Mouse (Mus musculus): ENCODE data around the gene Uimc1. TPM values are rescaled to one million over a fixed set of nuclear protein-coding genes. Genes with fewer than 3 reads are reported as not detected.

Uimc1 gene
- polyA plus RNA-seq, 1 experiment from 2014 or later: 22.0 TPM

Other genes starting within 250 kb of the Uimc1 start
- gene Unc5a, start 150.9 kb downstream of the Uimc1 start, polyA plus RNA-seq (2015; fragmentation: Nextera tagmentation; extraction: Ambion mirVana): 1.5 and 1.7 TPM in 2 replicates
- gene Hk3, start 78.9 kb downstream of the Uimc1 start, polyA plus RNA-seq (2015; fragmentation: Nextera tagmentation; extraction: Ambion mirVana): 0.59 and 0.72 TPM in 2 replicates
- 19.1 and 20.6 TPM in 2 replicates for gene Zfp346, start 5.0 kb upstream of the Uimc1 start, polyA plus RNA-seq (2015; fragmentation: Nextera tagmentation; extraction: Ambion mirVana)
- not detected in 2 replicates for gene Gm17617, start 33.2 kb upstream of the Uimc1 start, polyA plus RNA-seq (2015; fragmentation: Nextera tagmentation; extraction: Ambion mirVana)
- 0.80 and 2.6 TPM in 2 replicates for gene Fgfr4, start 52.3 kb upstream of the Uimc1 start, polyA plus RNA-seq (2015; fragmentation: Nextera tagmentation; extraction: Ambion mirVana)
- gene Nsd1, start 109.5 kb upstream of the Uimc1 start, polyA plus RNA-seq (2015; fragmentation: Nextera tagmentation; extraction: Ambion mirVana): 38.1 and 40.5 TPM in 2 replicates
- 339 and 346 TPM in 2 replicates for gene Prelid1, start 220.2 kb upstream of the Uimc1 start, polyA plus RNA-seq (2015; fragmentation: Nextera tagmentation; extraction: Ambion mirVana)
- gene Rab24, start 221.6 kb upstream of the Uimc1 start, polyA plus RNA-seq (2015; fragmentation: Nextera tagmentation; extraction: Ambion mirVana): 67.4 and 74.8 TPM in 2 replicates
- gene Mxd3, start 229.5 kb upstream of the Uimc1 start, polyA plus RNA-seq (2015; fragmentation: Nextera tagmentation; extraction: Ambion mirVana): 29.2 and 29.4 TPM in 2 replicates